Mouse (Mus musculus) cerebellum, postnatal 36 days (tissue): ENCODE measurements at regions not wholly inside any gene's neighbourhood (a gene's known extent, or its start where the extent isn't known, plus 50 kb on each side); places are given as distances from the start of the nearest gene placed in this dataset.

Experiments
- DNase-seq, 2 experiments: peaks; one replicate each; pipeline ENCODE4 v3.0.0; 2021 to 2022; ENCODE audit warnings: mixed read lengths in 2 of 2

DNA sequence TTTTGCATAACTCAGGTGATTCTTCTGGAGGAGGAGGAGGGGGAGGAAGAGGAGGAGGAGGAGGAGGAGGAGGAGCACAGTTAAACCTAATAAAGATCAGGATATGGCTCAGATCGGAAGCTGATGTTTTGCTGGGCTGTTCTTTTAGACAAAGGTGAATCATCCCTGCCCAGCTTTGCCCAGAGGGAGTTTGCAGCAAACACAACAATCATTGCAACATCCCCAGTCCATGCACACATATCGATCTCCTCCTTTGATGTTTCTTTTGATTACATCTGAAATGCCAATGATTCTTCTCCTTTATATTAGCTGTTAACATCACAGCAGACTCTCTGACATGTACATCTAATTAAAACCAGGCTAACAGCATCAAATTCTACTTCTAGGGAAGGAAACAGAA is 156.9 kb downstream of the Dad1 start:
- DNase-seq = no peak

DNA sequence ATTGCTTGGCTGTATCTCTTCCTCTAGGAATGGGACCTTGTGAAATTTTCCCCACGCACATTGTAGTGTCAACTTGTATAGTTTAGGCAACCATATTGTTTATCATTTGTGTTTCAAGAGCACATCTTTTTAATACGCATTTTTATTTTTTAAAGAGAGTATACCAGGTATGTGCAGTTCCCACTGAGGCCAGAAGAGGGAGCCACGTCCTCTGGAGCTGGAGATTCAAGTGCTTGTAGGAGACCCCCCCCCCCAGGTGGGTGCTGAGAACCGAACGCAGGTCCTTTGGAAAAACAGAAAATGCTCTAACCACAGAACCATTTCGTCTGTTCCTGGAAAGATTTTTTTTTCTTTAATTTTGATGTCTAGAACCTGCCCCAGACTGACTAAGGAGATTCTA is 161.5 kb downstream of the Dad1 start:
- no peak for DNase-seq

DNA sequence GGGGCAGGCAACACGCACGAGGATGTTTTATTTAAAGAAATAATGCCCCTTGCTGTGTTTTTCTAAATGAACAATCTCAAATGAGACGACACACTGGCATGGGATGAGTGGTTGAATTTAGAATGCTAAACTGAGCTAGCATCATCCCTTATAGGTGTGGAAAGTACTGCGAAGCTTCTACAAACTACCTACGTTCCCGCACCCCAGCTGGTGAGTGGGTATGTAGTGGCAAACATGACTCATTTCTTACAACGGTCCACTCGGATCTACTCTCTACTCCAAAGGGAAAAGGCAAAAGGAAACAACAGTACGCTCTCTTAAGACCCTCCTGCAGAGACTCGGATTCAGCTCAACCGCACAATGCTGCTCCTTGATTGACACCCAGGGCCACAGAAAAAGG is 167.2 kb downstream of the Dad1 start:
- no peak for DNase-seq

DNA sequence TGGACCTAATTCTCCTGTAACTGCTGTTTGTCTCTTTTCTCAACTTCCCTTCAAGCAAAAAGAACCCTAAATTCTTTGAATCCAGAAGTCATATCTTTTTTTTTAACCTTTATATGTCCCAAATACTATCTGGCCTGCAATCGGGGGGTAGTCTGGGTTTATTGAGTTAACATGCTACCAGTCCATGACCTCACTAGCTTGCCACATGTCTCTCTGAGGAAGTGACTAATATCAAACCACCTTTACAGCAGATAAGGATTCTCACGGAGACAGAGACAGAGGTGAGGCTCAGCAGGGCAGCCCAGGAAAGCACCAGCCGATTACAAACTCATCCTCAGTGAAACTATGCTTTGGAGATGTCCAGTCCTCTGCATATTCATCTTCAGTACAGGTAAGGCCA is 179.2 kb downstream of the Dad1 start:
- DNase-seq = no peak

DNA sequence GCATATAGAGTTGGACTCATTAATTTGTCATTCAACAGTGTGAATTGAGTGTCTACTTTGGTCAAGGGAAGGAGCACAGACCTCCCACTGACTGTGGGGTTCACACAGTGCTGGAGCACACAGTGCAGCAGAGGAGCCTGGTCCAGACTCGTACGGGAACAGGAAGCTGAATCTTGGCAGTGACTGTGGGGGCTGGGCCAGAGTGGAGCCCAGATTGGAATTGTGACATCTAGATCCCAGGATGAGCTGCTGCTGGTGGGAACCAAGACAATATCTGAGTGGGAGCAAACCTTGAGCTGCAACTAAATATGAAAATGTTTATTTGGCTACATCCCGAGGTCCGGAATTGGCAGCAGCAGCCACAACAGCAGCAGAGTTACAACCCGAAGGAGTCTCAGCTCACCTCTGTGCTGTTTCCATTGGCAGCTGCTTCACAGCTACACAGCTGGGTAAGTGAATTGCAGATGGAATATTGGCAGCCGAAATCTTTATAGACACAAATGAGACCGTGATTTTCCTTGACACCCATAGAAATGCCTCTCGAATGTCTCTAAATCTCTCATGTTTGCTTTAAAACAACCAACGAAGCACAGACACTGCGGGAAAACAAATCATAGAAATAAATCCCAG is 181.5 kb downstream of the Dad1 start:
- no peak for DNase-seq

DNA sequence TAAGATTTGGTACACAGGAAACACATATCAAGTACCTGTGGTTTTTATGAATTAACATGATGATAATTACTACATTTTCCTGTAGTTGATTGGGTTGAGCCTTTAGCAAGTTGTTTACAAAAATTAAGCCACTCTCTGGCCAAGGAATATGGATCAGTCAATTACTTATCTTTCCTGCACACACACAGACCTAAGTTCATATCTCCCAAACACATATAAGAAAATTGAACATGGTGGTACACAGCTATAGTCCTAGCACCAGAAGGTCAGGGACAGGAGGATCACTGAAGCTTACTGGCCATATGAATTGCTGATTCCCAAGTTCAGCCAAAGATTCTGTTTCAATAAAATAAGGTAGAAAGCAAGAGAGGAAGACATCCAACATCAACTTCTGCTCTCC is 183.7 kb downstream of the Dad1 start:
- DNase-seq = no peak

DNA sequence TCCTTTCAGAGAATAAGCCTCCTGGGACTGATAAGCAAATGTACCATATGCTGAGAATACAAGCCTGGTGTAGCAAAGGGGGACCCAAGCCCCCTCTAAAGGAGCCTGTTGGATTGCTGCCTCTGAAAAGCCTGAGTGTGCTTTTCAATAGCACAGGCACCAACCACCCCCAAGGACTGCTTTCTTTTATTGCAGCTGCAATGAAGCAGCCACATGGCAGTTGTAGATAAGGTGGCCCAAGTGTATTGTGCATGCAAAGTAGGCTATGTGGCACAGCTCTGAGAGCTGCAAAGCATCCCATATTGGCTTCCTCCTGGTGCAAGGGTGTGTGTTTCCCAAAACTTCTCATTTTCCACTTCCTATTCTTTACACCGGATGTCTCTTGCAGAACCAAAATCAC is 185.2 kb downstream of the Dad1 start:
- DNase-seq = no peak

DNA sequence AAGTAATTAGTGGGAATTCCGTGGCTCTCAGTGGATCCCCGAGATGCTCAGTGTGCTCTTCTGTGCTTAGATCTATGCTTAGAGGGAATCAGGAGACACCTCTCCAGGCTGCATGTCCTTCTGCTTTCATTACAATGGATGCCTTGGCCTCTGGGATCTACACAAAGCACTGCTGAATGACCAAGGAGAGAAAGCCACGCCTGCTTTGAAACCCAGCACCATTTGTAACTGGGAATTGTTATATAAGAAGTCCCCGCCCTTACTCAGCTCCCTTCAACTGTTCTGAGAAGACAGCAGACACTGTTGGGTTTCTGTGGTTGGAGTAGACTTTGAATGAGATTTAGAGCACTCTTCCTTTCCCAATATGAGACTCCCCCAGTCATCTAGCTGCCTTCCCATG is 188.4 kb downstream of the Dad1 start:
- no peak for DNase-seq

DNA sequence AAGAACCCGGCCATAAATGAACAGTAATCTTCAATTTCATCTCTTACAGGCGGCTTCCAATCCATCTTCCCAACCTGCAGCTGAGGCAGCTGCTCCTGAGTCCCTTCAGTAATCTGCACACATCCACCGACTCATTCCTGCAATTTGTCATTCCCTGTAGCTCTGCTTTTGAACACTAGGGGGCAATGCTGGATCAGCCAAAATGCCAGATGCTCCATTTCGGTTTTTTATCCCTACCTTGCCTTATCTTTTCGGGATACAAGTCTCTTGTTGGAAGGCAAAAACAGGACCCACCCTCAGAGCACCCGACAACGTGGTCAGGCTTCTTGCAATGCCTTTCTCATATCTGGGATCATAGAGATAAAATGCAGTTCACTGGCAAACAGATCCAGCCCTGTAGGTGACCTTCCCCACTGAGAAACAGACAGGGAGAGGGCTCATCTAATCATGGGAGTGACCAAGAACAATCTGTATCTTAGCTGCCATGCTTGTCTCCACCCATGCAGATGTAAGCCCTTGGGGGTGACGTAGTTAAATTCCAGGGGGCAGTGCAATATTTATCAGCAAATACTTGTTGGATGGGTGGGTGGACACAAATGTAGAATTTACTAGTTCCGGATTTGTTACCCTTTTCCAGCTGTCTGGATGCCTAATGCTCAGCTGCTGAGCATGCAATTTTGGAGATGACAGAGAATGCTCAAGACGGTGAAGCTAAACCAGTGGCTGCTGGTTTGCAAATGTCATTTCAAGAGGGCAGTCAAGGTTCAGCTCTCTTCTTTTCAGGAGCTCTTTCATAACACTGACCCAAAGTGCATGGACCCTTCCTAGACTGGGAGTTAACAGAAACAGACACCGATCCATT is 189.1 kb downstream of the Dad1 start:
- peak; percentile 43 to 69 for DNase-seq

DNA sequence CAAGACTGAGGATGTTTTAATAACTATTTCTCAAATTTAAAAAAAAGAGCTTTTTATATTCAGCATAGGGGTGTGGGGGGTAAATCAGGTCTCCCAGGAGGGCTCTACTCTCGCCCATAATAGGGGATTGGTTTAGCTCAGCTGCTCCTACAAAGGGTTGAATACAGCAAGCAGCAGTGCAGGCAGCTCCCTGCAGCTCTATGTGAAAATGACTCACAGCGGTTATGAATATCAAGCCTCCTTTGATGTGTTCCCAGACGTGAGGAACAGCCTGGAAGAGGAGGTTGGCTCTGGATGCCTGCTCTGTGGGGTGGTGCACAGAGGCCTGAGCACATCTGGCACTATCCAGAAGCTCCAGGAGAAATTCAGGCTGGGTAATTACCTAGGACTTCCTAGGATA is 192.3 kb downstream of the Dad1 start:
- DNase-seq = no peak

DNA sequence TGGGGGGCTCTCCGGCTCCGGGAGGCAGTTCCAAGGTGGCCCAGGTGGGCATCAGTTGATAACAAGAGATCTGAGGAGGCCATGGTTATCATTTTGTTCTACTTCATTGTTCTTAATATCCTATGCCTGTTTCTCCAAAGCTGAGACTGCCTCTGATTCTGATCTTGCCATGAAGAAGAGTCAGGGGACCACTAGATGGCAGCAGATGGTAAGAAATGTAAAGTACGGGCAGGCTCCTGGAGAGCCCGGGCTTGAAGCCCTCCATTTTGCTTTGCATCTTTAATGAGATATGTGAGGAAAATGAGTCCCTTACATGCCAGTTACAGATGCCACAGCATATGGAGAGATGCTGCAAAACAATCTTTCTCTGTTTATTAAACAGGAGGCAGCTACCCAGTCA is 194.1 kb downstream of the Dad1 start:
- peak; percentile 55 to 75 for DNase-seq

DNA sequence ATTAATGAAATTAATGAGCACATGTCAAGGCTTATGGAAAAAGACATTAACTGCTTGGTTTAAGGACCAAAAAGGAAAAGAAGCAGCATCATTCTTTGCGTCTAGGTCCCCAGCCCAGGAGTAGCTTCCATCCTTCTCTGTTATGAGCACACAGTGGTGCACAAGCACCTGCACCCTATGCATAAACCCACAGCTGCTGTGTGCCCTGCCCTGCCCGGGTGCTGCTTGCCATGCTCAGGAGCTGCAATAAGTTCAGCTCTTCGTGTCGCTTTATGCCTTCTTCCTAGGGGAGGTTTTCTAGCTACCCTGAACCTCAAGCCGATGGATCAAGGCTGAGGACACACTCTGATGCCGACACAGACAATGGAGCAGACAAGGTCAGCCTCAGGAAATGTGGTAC is 194.8 kb downstream of the Dad1 start:
- no peak for DNase-seq

DNA sequence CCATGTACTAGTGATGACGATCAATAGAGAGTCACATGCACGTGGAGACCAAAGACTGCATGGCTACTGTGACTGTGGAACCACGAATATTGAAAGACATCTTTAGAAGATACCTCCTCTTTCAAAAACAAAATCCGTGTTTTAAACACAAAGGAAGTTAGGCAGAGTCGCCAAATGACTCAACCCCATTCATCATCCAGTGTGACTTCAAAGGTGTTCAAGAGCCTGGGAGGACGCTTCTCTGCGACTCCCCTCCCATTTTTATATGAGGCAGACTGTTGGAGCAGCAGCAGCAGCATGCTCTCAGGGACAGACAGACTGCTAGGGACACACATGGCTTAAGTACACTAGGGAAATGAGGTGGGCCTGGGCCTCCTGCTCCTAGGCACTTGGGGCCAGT is 197.2 kb downstream of the Dad1 start:
- DNase-seq = no peak

DNA sequence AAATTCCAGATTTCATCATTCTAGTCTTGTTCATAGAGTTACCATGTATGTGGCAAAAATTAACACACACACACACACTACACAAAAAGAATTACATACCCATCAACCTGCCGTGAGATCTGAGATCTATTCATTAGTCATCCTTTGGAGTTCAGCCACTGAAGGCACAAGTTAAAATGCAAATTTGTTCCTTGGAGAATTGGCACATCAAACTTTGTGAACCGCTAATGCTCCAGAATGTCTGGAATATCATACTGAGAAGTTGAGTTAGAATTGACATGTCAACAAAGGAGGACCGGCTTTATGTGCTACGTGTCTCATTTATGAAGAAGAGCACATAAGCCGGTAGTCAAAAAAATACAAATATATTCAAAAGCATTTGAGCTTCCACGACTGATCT is 198.5 kb downstream of the Dad1 start:
- no peak for DNase-seq

DNA sequence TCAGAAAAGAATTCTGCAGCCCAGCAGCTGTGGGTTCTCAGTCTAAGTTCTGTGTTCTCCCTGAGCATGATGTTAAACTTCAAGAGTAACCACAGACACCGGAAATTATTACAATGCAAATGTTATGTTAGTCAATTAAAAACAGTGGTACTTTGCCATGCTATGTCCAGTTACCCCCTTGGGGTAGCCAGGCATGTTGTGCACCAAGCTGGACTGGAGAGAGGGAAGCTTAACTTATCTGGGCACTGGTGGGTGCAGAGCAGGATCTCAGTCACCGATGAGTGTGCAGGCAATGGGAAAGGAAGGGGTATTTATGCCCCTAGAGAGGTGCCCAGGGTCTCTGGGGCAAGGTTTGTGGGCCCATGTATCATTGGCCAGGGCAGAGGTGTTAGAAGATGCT is 211.6 kb downstream of the Dad1 start:
- DNase-seq = no peak

DNA sequence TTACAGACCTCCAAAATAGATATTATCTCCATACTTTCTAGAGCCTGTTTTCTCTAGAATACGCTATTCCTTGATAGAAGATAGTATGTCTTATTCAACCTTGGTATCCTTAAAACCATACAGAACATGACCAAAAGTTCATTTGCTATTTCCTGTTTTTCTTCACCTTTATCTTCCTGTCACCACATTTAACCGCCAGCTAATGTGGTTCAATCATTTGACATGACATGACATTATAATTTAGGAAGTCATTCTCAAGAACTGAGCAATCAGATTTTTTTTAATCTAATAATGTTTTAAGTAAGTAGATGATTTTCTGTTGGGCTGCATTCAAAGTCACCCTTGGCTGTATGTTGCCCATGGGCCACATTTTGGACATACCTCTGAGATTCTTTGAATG is 213.3 kb downstream of the Dad1 start:
- DNase-seq = no peak

DNA sequence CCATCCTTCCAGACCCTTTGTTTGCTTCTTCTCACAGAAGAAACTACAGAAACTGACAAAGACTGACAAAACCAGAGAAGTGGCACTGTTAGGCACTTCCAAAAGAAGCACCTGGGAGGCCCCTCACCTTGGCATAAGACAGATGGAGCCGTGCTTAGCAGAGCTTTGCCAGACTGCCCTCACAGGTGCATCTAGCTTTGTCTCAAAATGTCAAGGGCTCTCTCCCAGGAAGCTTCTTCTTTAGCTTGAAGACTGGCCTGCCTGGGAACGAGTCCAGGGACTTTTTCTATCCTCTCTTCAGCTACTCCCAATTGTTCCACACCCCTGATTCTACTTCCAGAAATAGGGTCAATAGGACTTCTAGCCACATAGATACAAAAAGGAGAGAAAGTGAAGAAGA is 219.4 kb downstream of the Dad1 start:
- peak in 1 of 2 experiments; percentile 4 for DNase-seq

DNA sequence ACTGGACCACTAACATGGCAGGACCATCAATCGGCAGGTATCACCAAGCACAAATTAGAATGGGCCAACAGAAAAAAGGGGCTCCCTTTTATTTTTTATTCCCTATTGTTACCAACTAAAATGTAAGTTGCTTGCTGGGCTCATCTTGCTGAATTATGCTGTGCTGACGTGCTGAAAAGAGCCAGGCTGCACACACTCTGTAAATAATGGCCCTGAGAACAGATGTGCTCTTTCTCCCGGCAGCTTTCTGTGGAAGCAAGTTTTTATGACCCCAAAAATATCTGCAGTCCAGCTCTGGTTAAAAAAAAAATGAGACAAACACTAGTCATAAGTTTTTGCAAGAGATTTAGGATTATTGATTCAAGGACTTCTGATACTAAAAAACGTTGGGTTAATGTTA is 230.4 kb downstream of the Dad1 start:
- no peak for DNase-seq

DNA sequence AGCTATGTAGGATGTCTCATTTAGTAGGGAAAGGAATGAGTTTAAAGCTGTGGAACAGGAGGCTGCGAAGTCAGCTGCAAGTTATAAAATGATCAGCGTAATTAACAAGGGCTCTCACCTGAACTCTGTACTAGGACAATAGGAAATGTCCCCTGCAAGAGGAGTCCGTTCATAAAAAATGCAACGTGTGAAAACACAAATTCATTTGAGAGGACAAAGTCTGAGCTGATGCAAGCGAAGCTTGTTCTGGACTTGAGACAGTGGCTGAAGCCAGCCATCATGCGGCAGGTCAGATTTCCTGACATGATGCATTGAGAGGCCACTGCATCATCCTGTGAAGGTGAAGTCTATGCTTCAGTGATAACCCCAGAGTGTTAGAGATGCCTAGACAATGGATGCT is 232.5 kb downstream of the Dad1 start:
- DNase-seq = no peak

DNA sequence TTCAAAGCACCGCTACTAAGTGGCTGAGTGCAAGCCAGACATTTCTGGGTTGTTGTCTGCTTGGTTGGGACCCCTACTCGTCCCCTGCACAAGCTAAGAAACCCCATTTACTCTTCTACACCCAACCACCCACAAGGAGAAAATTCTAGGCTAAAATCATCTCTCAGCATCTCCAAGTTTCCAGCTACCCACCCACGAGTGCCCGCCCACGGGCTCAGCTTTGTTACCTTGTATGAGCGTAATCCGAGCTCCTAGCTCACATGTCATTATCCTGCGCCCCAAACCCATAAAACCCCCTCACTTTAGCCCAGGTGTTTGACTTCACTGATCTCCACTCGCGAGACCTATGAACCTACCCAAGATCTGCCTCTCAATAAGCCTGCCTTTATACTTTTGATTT is 239.3 kb downstream of the Dad1 start:
- no peak for DNase-seq

DNA sequence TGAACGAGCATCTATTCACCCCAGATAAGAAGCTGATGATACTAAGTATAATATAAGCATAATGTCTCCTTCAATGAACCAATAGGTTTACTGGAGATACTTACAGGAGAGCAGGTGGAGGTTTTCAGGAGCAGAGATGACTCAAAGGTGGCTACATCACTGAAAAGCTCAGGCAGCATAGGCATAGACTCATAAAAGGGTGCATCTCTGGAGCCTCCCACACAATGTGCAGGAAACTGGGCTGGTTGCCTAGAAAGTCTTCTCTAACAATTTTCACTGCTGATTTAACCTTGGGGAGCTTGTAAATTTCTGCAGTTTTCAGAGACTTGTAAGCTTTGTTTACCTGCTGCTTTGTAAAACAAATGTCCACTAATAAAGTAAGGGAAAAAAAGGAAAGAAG is 251.8 kb downstream of the Dad1 start:
- DNase-seq = no peak

DNA sequence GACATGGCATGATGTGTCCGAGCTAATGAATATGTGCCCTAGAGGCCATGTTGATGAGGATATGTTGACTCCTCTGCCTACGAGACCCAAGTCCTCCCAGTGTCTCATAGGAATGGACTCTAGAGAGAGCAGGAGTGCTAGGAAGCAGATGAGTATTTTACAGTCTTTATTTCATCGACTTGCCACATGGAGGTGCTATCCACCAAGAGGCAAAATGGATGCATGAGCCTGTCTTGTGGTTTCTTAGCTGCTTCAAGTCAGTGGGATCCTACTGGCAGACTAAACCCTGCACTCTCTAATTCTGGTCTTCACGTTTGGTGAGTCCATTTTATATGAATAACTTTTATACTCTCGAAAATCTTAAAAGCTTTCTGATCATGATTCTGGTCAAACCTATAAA is 253.4 kb downstream of the Dad1 start:
- no peak for DNase-seq

DNA sequence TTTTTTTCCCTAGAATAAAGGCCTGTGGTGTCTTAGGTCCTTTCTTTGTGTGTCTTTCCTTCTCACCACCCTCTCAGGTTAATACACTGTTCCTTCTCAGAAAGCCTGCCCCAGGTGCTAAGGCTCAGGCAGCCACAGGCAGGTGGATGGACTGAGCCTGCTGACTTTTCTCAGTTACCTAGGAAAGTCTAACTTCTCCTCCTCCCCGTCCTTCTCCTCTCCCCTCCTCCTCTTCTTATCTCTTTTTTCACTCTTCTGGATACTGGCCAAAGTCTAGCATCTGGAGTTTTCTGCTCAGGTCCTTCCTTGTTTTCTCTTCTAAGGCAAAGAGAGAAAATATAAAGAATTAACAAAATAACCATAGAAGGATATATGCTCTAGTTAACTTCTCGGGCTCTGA is 260.5 kb downstream of the Dad1 start:
- no peak for DNase-seq

DNA sequence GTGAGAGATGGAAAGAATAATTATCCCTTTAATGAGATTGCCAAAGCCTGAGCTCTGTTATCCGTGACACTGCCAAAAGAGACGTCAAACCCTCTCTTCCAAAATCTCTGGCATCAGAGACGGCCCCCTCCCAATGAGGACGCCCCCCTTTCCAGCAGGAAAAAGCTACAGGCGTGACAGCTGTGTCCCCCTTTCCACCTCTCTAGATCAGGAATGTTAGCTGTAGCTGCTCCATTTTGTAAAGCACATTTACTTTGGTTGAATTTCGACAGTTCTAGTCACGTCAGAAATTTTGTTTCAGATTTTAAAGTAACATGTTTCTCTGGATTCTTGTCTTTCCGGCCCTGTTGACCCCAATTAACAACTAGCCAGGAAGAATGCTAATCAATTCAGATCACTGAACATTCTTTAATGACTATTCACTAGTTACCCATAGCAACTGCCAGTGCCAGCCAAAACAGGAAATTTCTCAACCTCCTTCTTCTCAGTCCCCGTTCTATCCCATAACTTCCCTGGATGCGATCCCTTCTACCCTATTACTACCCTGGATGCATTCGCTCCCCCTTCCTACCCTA is 261.1 kb downstream of the Dad1 start:
- no peak for DNase-seq
